Mouse (Mus musculus) activated CD4-positive, CD25-positive, alpha-beta regulatory T cell, adult 9 weeks (primary cell): ENCODE measurements around the gene Psmd10. TPM values are rescaled to one million over a fixed set of nuclear protein-coding genes. Genes with fewer than 3 reads are reported as not detected.

Experiments
- polyA plus RNA-seq: library from polyadenylated mRNA; unstranded; fragments of 100-300 nt; shearing (Covaris generic); gene quantifications from one replicate; pipeline ENCODE4 v1.2.1, GENCODE M21; 2017

Gene Psmd10
- polyA plus RNA-seq = 61.9 TPM

GRCm38 (mm10) chrX:140956272-140956940 lies at the start of gene Psmd10, which contains the start of gene Atg4a:
Gene Psmd10, minus strand, starts transcription at chrX:140956728.
Gene Atg4a, plus strand, starts transcription at chrX:140956907.

DNA sequence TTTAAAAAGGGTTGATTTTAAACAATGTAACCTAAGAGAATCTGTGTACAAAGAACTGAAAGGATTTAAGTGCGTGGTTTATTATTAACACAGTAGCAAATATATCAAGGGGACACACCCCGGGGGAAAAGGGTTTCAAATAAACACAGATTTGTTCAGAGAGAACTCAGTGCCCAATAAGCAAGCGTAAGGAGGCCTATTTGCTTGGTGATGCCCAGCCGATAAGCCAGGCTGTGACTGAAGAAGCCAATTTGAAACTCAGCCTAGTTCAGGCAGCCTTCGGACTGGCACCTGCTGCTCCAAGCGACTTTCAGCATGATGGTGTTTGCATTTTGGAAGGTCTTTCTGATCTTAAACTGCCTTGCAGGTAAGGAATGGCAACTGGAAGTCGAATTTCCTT lies 49.2 kb downstream of the Psmd10 start, which contains the start of gene Vsig1:
Gene Vsig1 (plus strand): TSS at position 249 of the 400 bp plus-strand sequence.

Other genes starting within 250 kb of the Psmd10 start
- 0.17 TPM for gene Tex13b, start 143.3 kb downstream of the Psmd10 start, polyA plus RNA-seq
- not detected for gene Vsig1, start 49.1 kb downstream of the Psmd10 start, polyA plus RNA-seq
- gene Atg4a, start 179 bp upstream of the Psmd10 start, polyA plus RNA-seq = 32.1 TPM